Mouse (Mus musculus): ENCODE data around the gene Mavs. TPM values are rescaled to one million over a fixed set of nuclear protein-coding genes. Genes with fewer than 3 reads are reported as not detected.

Mavs gene
- polyA plus RNA-seq, 1 experiment from 2014 or later = 23.7 TPM

GRCm38 (mm10) chr2:131253681-131254328 lies 19.9 kb downstream of the Mavs start:
- H3K36me3 ChIP-seq (ENCODE audit: control insufficient read depth, insufficient read depth, low read length) = no peaks in the 10 kb centered on the region; the same call in 1 of the 2 replicates
- no peaks in the 10 kb centered on the region for H3K9me3 ChIP-seq (ENCODE audit: control insufficient read depth, low read length)
- ATAC-seq (ENCODE audit: low FRiP score, low TSS enrichment) = peak; percentile 76
- H3K9ac ChIP-seq (ENCODE audit: low read depth, low read length) = 0 out of 2 replicates have a peak overlapping the region, but pooled peaks have one; percentile 5
- H3K4me1 ChIP-seq (ENCODE audit: control insufficient read depth, insufficient read depth, low read length) = 0 out of 2 replicates have a peak, but pooled peaks cover 3% of the 10 kb centered on the region
- no peak overlapping the region for H3K4me3 ChIP-seq (ENCODE audit: low read length)
- 18% methylated on average over 7 of the region's 7 CpGs for WGBS
- H3K4me2 ChIP-seq (replicated peaks; ENCODE audit: low read depth, low read length) = no peak overlapping the region
- H3K27ac ChIP-seq (ENCODE audit: low read depth, low read length) = peak overlapping the region; percentile 73
- no peaks in the 10 kb centered on the region for H3K27me3 ChIP-seq (ENCODE audit: control insufficient read depth, insufficient read depth, low read length)

- Histone ChIP-seq H3K27ac (ENCODE audit: low read depth, low read length) (peak overlapping the region; percentile 73), H3K4me1 (ENCODE audit: control insufficient read depth, insufficient read depth, low read length) (0 out of 2 replicates have a peak, but pooled peaks cover 3% of the 10 kb centered on the region), H3K4me2 (replicated peaks; ENCODE audit: low read depth, low read length) (no peak overlapping the region), H3K9ac (ENCODE audit: low read depth, low read length) (no peak overlapping the region), H3K9me3 (ENCODE audit: control insufficient read depth, low read length) (no peaks in the 10 kb centered on the region), H3K27me3 (ENCODE audit: control insufficient read depth, insufficient read depth, low read length) (no peaks in the 10 kb centered on the region), H3K36me3 (ENCODE audit: control insufficient read depth, insufficient read depth, low read length) (no peaks in the 10 kb centered on the region; the same call in 1 of the 2 replicates), H3K4me3 (ENCODE audit: low read length) (no peak overlapping the region)
- ATAC-seq (ENCODE audit: low FRiP score, low TSS enrichment) = peak; percentile 4
- WGBS = 48% methylated on average over 2 of the region's 2 CpGs
Observed at GRCm38 (mm10) chr2:131254329-131254713, 20.5 kb downstream of the Mavs start.

- no peaks in the 10 kb centered on the region for H3K27me3 ChIP-seq (ENCODE audit: control insufficient read depth, insufficient read depth, low read length)
- no peak overlapping the region for H3K27ac ChIP-seq (ENCODE audit: low read depth, low read length)
- 66% methylated on average over 3 of the region's 3 CpGs for WGBS
- H3K4me3 ChIP-seq (ENCODE audit: low read length) = no peak overlapping the region
- H3K9ac ChIP-seq (ENCODE audit: low read depth, low read length) = no peak overlapping the region
- no peaks in the 10 kb centered on the region for H3K36me3 ChIP-seq (ENCODE audit: control insufficient read depth, insufficient read depth, low read length)
- H3K9me3 ChIP-seq (ENCODE audit: control insufficient read depth, low read length) = no peaks in the 10 kb centered on the region
- H3K4me1 ChIP-seq (ENCODE audit: control insufficient read depth, insufficient read depth, low read length) = 0 out of 2 replicates have a peak, but pooled peaks cover 3% of the 10 kb centered on the region
- H3K4me2 ChIP-seq (replicated peaks; ENCODE audit: low read depth, low read length) = no peak overlapping the region
- no peak for ATAC-seq (ENCODE audit: low FRiP score, low TSS enrichment)
Observed at GRCm38 (mm10) chr2:131255738-131256137, 21.9 kb downstream of the Mavs start.

GRCm38 (mm10) chr2:131258693-131259092 lies 24.8 kb downstream of the Mavs start:
- ATAC-seq (ENCODE audit: low FRiP score, low TSS enrichment) = no peak
- Histone ChIP-seq H3K36me3 (ENCODE audit: control insufficient read depth, insufficient read depth, low read length) (no peaks in the 10 kb centered on the region), H3K4me2 (replicated peaks; ENCODE audit: low read depth, low read length) (no peak overlapping the region), H3K4me3 (ENCODE audit: low read length) (no peak overlapping the region), H3K9me3 (ENCODE audit: control insufficient read depth, low read length) (no peaks in the 10 kb centered on the region), H3K27ac (ENCODE audit: low read depth, low read length) (no peak overlapping the region), H3K4me1 (ENCODE audit: control insufficient read depth, insufficient read depth, low read length) (no peaks in the 10 kb centered on the region; the same call in 1 of the 2 replicates), H3K9ac (ENCODE audit: low read depth, low read length) (no peak overlapping the region), H3K27me3 (ENCODE audit: control insufficient read depth, insufficient read depth, low read length) (no peaks in the 10 kb centered on the region)
- 77% methylated on average over 8 of the region's 8 CpGs for WGBS

- no peaks in the 10 kb centered on the region for H3K36me3 ChIP-seq (ENCODE audit: control insufficient read depth, insufficient read depth, low read length)
- H3K9ac ChIP-seq (ENCODE audit: low read depth, low read length) = no peak overlapping the region
- H3K4me3 ChIP-seq (ENCODE audit: low read length) = no peak overlapping the region
- 60% methylated on average over 9 of the region's 9 CpGs for WGBS
- H3K27ac ChIP-seq (ENCODE audit: low read depth, low read length) = no peak overlapping the region
- no peak for ATAC-seq (ENCODE audit: low FRiP score, low TSS enrichment)
- H3K9me3 ChIP-seq (ENCODE audit: control insufficient read depth, low read length) = no peaks in the 10 kb centered on the region
- no peaks in the 10 kb centered on the region for H3K27me3 ChIP-seq (ENCODE audit: control insufficient read depth, insufficient read depth, low read length)
- no peak overlapping the region for H3K4me2 ChIP-seq (replicated peaks; ENCODE audit: low read depth, low read length)
- H3K4me1 ChIP-seq (ENCODE audit: control insufficient read depth, insufficient read depth, low read length) = peaks cover 12% of the 10 kb centered on the region
Observed at GRCm38 (mm10) chr2:131260544-131261307, 26.9 kb downstream of the Mavs start.

GRCm38 (mm10) chr2:131261481-131262212 lies 27.8 kb downstream of the Mavs start:
- peak; percentile 74 for ATAC-seq (ENCODE audit: low FRiP score, low TSS enrichment)
- Histone ChIP-seq H3K27me3 (ENCODE audit: control insufficient read depth, insufficient read depth, low read length) (no peaks in the 10 kb centered on the region), H3K9ac (ENCODE audit: low read depth, low read length) (peak overlapping the region; percentile 98), H3K9me3 (ENCODE audit: control insufficient read depth, low read length) (no peaks in the 10 kb centered on the region), H3K27ac (ENCODE audit: low read depth, low read length) (peak overlapping the region; percentile 99), H3K4me3 (ENCODE audit: low read length) (peak overlapping the region; percentile 84), H3K4me1 (ENCODE audit: control insufficient read depth, insufficient read depth, low read length) (peaks cover 12% of the 10 kb centered on the region), H3K4me2 (replicated peaks; ENCODE audit: low read depth, low read length) (peak overlapping the region; percentile 55), H3K36me3 (ENCODE audit: control insufficient read depth, insufficient read depth, low read length) (no peaks in the 10 kb centered on the region)
- WGBS = 4% methylated on average over 10 of the region's 10 CpGs

- H3K4me2 ChIP-seq (replicated peaks; ENCODE audit: low read depth, low read length) = peak within 1 kb of the TSS; percentile 55
Observed at GRCm38 (mm10) chr2:131262213-131262672, 28.4 kb downstream of the Mavs start, which contains the start of gene Pank2. Gene Pank2, plus strand, starts transcription at chr2:131262495.

GRCm38 (mm10) chr2:131262680-131263670 lies 29.1 kb downstream of the Mavs start:
- H3K4me3 ChIP-seq (ENCODE audit: low read length) = peak overlapping the region; percentile 84
- peak overlapping the region; percentile 55 for H3K4me2 ChIP-seq (replicated peaks; ENCODE audit: low read depth, low read length)
- H3K4me1 ChIP-seq (ENCODE audit: control insufficient read depth, insufficient read depth, low read length) = peaks cover 12% of the 10 kb centered on the region
- H3K36me3 ChIP-seq (ENCODE audit: control insufficient read depth, insufficient read depth, low read length) = no peaks in the 10 kb centered on the region
- H3K9me3 ChIP-seq (ENCODE audit: control insufficient read depth, low read length) = no peaks in the 10 kb centered on the region
- peak overlapping the region; percentile 98 for H3K9ac ChIP-seq (ENCODE audit: low read depth, low read length)
- H3K27ac ChIP-seq (ENCODE audit: low read depth, low read length) = peak overlapping the region; percentile 99
- no peaks in the 10 kb centered on the region for H3K27me3 ChIP-seq (ENCODE audit: control insufficient read depth, insufficient read depth, low read length)
- WGBS = under 1% methylated on average over 28 of the region's 59 CpGs
- peak; percentile 85 for ATAC-seq (ENCODE audit: low FRiP score, low TSS enrichment)

More at GRCm38 (mm10) chr2:131262213-131262672, 28.4 kb downstream of the Mavs start, which contains the start of gene Pank2:
- Histone ChIP-seq H3K9me3 (ENCODE audit: control insufficient read depth, low read length) (no peaks in the 10 kb centered on the region), H3K27me3 (ENCODE audit: control insufficient read depth, insufficient read depth, low read length) (no peaks in the 10 kb centered on the region), H3K36me3 (ENCODE audit: control insufficient read depth, insufficient read depth, low read length) (no peaks in the 10 kb centered on the region), H3K4me1 (ENCODE audit: control insufficient read depth, insufficient read depth, low read length) (peaks cover 12% of the 10 kb centered on the region), H3K4me3 (ENCODE audit: low read length) (peak within 1 kb of the TSS; percentile 84), H3K9ac (ENCODE audit: low read depth, low read length) (peak within 1 kb of the TSS; percentile 98), H3K27ac (ENCODE audit: low read depth, low read length) (peak within 1 kb of the TSS; percentile 99)
- ATAC-seq (ENCODE audit: low FRiP score, low TSS enrichment) = peak; percentile 100
- WGBS = under 1% methylated on average over 29 of the region's 49 CpGs
